15 mouse cellular contexts compared by ENCODE assay signal in genomic region chr7:110809585-110810557, GRCm38 (mm10). TPM values are rescaled to one million over a fixed set of nuclear protein-coding genes. Genes with fewer than 3 reads are reported as not detected.
DNase-seq lines count a peak whose midpoint lies in the region; ATAC-seq and TF ChIP-seq lines count a peak whose summit lies in the region.
"Had no signal": no experiment of that assay in that cellular context is flagged by ENCODE, and none has a peak within 500 bp of the region (broad histone marks: within the 10 kb centered on the region; RNA-seq: fewer than 3 reads in every experiment).

No protein-coding gene starts in this region.

- H3K27me3 ChIP-seq in liver, postnatal 0 days (ENCODE audit: insufficient read depth, low read length): no peaks in the 10 kb centered on the region
- no peaks in the 10 kb centered on the region for H3K27me3 ChIP-seq in liver, embryonic 12.5 days (replicated peaks)
- no peaks in the 10 kb centered on the region for H3K27me3 ChIP-seq in myocyte (ENCODE audit: control insufficient read depth, insufficient read depth, insufficient read length)
- H3K27me3 ChIP-seq: liver, embryonic 15.5 days had no signal

- no peak for TF ChIP-seq CTCF in liver, postnatal 0 days (IDR thresholded peaks at IDR 0.05; ENCODE audit: low read depth)

- peak; percentile 17 for ATAC-seq in liver, postnatal 0 days
- ATAC-seq in liver, embryonic 12.5 days: no peak

- no peak overlapping the region for H3ac ChIP-seq in myocyte (ENCODE audit: control insufficient read depth, insufficient read length)

- H3K79me2 ChIP-seq in myocyte (ENCODE audit: control insufficient read depth, insufficient read depth): no peaks in the 10 kb centered on the region

- WGBS in liver, postnatal 0 days (ENCODE audit: insufficient replicate concordance): 88% methylated on average over 18 of the region's 18 CpGs
- 85% methylated on average over 18 of the region's 18 CpGs for WGBS in liver, embryonic 12.5 days (ENCODE audit: insufficient replicate concordance)

- peaks cover 83% of the 10 kb centered on the region for H3K36me3 ChIP-seq in liver, postnatal 0 days (replicated peaks; ENCODE audit: insufficient read depth, low read length)
- H3K36me3 ChIP-seq in liver, embryonic 12.5 days: peaks cover 91% of the 10 kb centered on the region
- peaks cover 17% of the 10 kb centered on the region for H3K36me3 ChIP-seq in myocyte (ENCODE audit: control insufficient read depth, insufficient read depth)

- no peak overlapping the region for H3K4me3 ChIP-seq in liver, postnatal 0 days (ENCODE audit: low read depth, low read length)
- H3K4me3 ChIP-seq in liver, embryonic 12.5 days: no peak overlapping the region
- no peak overlapping the region for H3K4me3 ChIP-seq in myocyte
- H3K4me3 ChIP-seq: forebrain, embryonic 10.5 days; liver, embryonic 15.5 days had no signal

- no peak for TF ChIP-seq POLR2A in myocyte (IDR thresholded peaks at IDR 0.05; ENCODE audit: insufficient read length, low read depth)

- intact Hi-C loops in heart, postnatal 10 days (cut with DNase I): no loop called here

- H3K9ac ChIP-seq in liver, postnatal 0 days (replicated peaks): no peak overlapping the region
- H3K9ac ChIP-seq in liver, embryonic 12.5 days: no peak overlapping the region
- H3K9ac ChIP-seq: liver, embryonic 15.5 days had no signal

- no peaks in the 10 kb centered on the region for H3K4me1 ChIP-seq in liver, postnatal 0 days (ENCODE audit: insufficient read depth)
- peaks cover 11% of the 10 kb centered on the region for H3K4me1 ChIP-seq in liver, embryonic 12.5 days

- H3K27ac ChIP-seq in liver, postnatal 0 days (ENCODE audit: low read depth): no peak overlapping the region
- no peak overlapping the region; the same call in 1 of the 2 replicates for H3K27ac ChIP-seq in liver, embryonic 12.5 days
- H3K27ac ChIP-seq: forebrain, embryonic 10.5 days; liver, embryonic 15.5 days; macrophage had no signal

- peak; percentile 54 to 57 for DNase-seq in heart, postnatal 10 days
- no peak for DNase-seq in heart, adult 18-20 months
- DNase-seq in liver, postnatal 0 days: no peak
- DNase-seq in ZHBTc4 (ENCODE audit: low read depth, low spot score): peak; percentile 8
- no peak for DNase-seq in thymus, postnatal 14 days
- DNase-seq: cerebellum, postnatal 14 days; kidney, adult 2 months; layer of hippocampus, postnatal 36 days; midbrain, embryonic 14.5 days; thymus, adult 2 months had no signal

- no peak overlapping the region for H3K4me2 ChIP-seq in liver, postnatal 0 days (ENCODE audit: low read depth, low read length)
- no peak overlapping the region for H3K4me2 ChIP-seq in liver, embryonic 12.5 days
- H3K4me2 ChIP-seq in myocyte (ENCODE audit: low read depth): no peak overlapping the region
- H3K4me2 ChIP-seq: liver, embryonic 15.5 days had no signal

- H3K9me3 ChIP-seq in liver, postnatal 0 days (ENCODE audit: low read length): no peaks in the 10 kb centered on the region
- H3K9me3 ChIP-seq in liver, embryonic 12.5 days (replicated peaks): no peaks in the 10 kb centered on the region
- H3K9me3 ChIP-seq: forebrain, embryonic 10.5 days; liver, embryonic 15.5 days had no signal

- no peak for TF ChIP-seq EP300 in liver, postnatal 0 days (IDR thresholded peaks at IDR 0.05; ENCODE audit: low read depth)

TF ChIP-seq in myocyte, 11 proteins besides CTCF, POLR2A, EP300 and RAD21:
- TF ChIP-seq POLR2AphosphoS2 (IDR thresholded peaks at IDR 0.05; ENCODE audit: insufficient read length, low read depth): peak; percentile 16
- TF ChIP-seq CEBPB (IDR thresholded peaks at IDR 0.05; ENCODE audit: insufficient read depth, poor library complexity, severe bottlenecking): no peak

RNA-seq across cellular contexts. Expression of gene Rnf141, which starts 34.4 kb away (rescaled TPM):
- 10 to 100 TPM; 50.4 to 51.2 TPM for total RNA-seq in heart, postnatal 10 days (2021)
- total RNA-seq in heart, adult 18-20 months (2021): 10 to 100 TPM; 43.8 to 46.3 TPM
- 21.9 and 22.9 TPM in 2 replicates for polyA plus RNA-seq in liver, postnatal 0 days (2015; fragmentation: Nextera tagmentation; extraction: Ambion mirVana)
- 29.1 and 31.7 TPM in 2 replicates for polyA plus RNA-seq in liver, embryonic 12.5 days (2016; fragmentation: Nextera tagmentation; extraction: Ambion mirVana)
- polyA plus RNA-seq in myocyte (2012; fragmentation: generic; extraction: Trizol): 12.3 TPM

RNA-seq across cellular contexts. Expression of gene Ampd3, which starts 41.9 kb away (rescaled TPM):
- 10 to 100 TPM; 37.7 to 39.2 TPM for total RNA-seq in heart, postnatal 10 days (2021)
- total RNA-seq in heart, adult 18-20 months (2021): 10 to 100 TPM; 31.3 to 34.4 TPM
- 12.3 and 16.6 TPM in 2 replicates for polyA plus RNA-seq in liver, postnatal 0 days (2015; fragmentation: Nextera tagmentation; extraction: Ambion mirVana)
- 33.7 and 34.2 TPM in 2 replicates for polyA plus RNA-seq in liver, embryonic 12.5 days (2016; fragmentation: Nextera tagmentation; extraction: Ambion mirVana)
- polyA plus RNA-seq in myocyte (2012; fragmentation: generic; extraction: Trizol): 8.2 TPM

RNA-seq across cellular contexts. Expression of gene Lyve1, which starts 53.2 kb away (rescaled TPM):
- 10 to 100 TPM in 1 of 2 experiments, 1 to 10 TPM in 1; 9.6 to 18.9 TPM for total RNA-seq in heart, postnatal 10 days (2021)
- 10 to 100 TPM; 22.8 to 26.2 TPM for total RNA-seq in heart, adult 18-20 months (2021)
- 37.4 and 45.7 TPM in 2 replicates for polyA plus RNA-seq in liver, postnatal 0 days (2015; fragmentation: Nextera tagmentation; extraction: Ambion mirVana)
- polyA plus RNA-seq in liver, embryonic 12.5 days (2016; fragmentation: Nextera tagmentation; extraction: Ambion mirVana): 26.7 and 28.6 TPM in 2 replicates
- not detected for polyA plus RNA-seq in myocyte (2012; fragmentation: generic; extraction: Trizol)

Comparison
In these comparisons a context has a peak if more than half of its experiments do, and no peak if none do; other contexts are left out.
1. DNase-seq: peak in heart, postnatal 10 days (2 of 2) and ZHBTc4 (single experiment); none in heart, adult 18-20 months (0 of 2), liver, postnatal 0 days (single experiment) and thymus, postnatal 14 days (single experiment).
2. RNA of gene Lyve1, which starts 53.2 kb away (polyA plus RNA-seq): 37.4 to 45.7 TPM in liver, postnatal 0 days and 26.7 to 28.6 TPM in liver, embryonic 12.5 days; not detected in myocyte (single experiment); every median in the first group is over 10 times any median in the second.